Mouse (Mus musculus): ENCODE data around the gene Vps45. TPM values are rescaled to one million over a fixed set of nuclear protein-coding genes. Genes with fewer than 3 reads are reported as not detected.

Gene Vps45
- total RNA-seq (2021), result 10 to 100 TPM; 43.7 to 45.6 TPM
- long read RNA-seq, transcript Vps45-201 (15 exons, 2,637 nt), result major isoform, 12 of 15 reads
- long read RNA-seq, partial matches to known transcripts, result 1 of 15 reads
- long read RNA-seq, other reads (novel, unspliced or antisense), result 2 of 15 reads

DNA sequence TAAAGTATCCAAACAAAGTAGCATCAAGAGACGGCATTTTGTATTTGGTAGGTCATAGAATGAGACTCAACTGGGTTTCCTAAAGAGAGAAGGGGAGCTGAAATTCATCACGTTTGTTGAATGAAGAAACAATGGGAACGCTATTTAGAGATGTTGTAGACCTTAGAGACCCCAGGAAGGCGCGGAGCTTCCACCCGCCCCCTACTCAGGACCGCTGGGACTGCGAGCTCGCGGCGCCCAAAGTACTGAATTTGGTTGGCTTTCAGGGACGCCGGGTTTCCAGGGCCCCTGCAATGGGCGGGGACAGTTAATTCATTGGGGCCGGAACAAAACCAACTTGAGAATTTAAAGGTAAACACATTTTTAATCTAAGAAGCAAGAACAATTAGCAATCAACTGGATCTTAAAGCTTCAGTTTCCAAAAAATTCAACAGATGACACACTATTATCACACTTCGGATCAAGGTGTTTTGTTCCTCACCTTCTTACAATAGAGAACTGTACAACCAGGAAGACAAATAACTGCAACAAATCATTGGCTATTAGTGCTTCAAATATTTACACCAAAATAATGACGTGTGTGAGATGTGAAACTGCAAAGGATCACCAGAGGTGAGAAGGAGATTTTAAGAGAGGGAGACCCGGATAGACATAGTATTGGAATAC is at the start of gene Vps45:
Vps45 (minus strand) TSS at position 236 of the 666 bp plus-strand sequence.
- DNase-seq (ENCODE audit: low spot score in 2 of 2), result peak; percentile 67 to 79

DNA sequence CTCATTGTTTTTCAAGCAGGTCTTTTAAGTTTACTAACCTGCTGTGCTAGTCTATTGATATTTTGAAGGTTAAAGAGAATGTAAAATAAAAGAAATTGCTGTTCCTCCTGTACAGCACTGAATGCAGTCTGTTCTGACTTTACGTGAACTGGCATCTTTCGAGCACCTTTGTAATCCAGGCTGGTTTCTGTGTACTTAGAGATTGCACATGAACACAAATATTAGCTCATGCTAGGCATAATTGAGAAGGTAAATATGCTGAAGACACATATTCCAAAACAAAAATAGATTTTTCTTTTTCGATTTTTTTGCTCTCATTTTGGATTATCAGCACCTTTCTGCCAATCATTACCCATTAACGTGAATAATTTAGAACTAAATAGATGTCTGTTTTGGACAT is 47.9 kb upstream of the Vps45 start:
- DNase-seq (ENCODE audit: low spot score in 2 of 2), result no peak

- no peak for DNase-seq (ENCODE audit: low spot score in 2 of 2)
Measured at GRCm38 (mm10) chr3:96105232-96105747, 47.0 kb upstream of the Vps45 start.

- peak; percentile 59 to 67 for DNase-seq (ENCODE audit: low spot score in 2 of 2)
Measured at GRCm38 (mm10) chr3:96104261-96105065, 46.2 kb upstream of the Vps45 start, which contains the start of gene Otud7b. Otud7b (plus strand) TSS chr3:96104527.

GRCm38 (mm10) chr3:96103901-96104260 is 45.6 kb upstream of the Vps45 start:
- no peak for DNase-seq (ENCODE audit: low spot score in 2 of 2)

GRCm38 (mm10) chr3:96102100-96102872 is 44.0 kb upstream of the Vps45 start:
- DNase-seq (ENCODE audit: low spot score in 2 of 2), result peak; percentile 31 to 66

GRCm38 (mm10) chr3:96098616-96099267 is 40.5 kb upstream of the Vps45 start:
- no peak for DNase-seq (ENCODE audit: low spot score in 2 of 2)

GRCm38 (mm10) chr3:96098168-96098567 is 39.9 kb upstream of the Vps45 start:
- no peak for DNase-seq (ENCODE audit: low spot score in 2 of 2)

GRCm38 (mm10) chr3:96094203-96094602 is 35.9 kb upstream of the Vps45 start:
- DNase-seq (ENCODE audit: low spot score in 2 of 2), result no peak

GRCm38 (mm10) chr3:96093509-96093908 is 35.2 kb upstream of the Vps45 start:
- DNase-seq (ENCODE audit: low spot score in 2 of 2), result no peak

DNA sequence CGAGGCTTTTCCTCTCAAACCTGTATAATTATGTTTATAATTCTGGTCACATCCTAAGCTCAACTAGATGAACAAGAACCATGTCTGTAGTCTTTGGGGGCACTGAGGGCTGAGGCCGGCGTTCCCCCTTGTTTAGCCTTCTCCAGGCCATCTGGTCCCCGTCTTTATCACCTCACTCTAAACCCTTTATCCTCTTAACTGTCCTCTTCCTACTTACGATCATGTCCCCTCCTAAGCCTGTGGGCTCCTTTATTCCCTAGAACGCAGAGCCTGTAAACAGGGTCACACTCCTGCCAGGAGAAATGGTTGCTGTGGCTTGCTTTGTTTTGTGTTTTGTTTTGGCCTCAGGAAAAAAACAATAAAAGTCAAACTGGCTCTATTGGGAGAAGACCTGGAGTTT is 33.7 kb upstream of the Vps45 start:
- no peak for DNase-seq (ENCODE audit: low spot score in 2 of 2)

- no peak for DNase-seq (ENCODE audit: low spot score in 2 of 2)
Measured at GRCm38 (mm10) chr3:96091146-96091545, 32.9 kb upstream of the Vps45 start.

- DNase-seq (ENCODE audit: low spot score in 2 of 2), result no peak
Measured at GRCm38 (mm10) chr3:96089882-96090489, 31.7 kb upstream of the Vps45 start.

GRCm38 (mm10) chr3:96087801-96088200 is 29.5 kb upstream of the Vps45 start:
- DNase-seq (ENCODE audit: low spot score in 2 of 2), result no peak

GRCm38 (mm10) chr3:96087219-96087618 is 29.0 kb upstream of the Vps45 start:
- no peak for DNase-seq (ENCODE audit: low spot score in 2 of 2)

DNA sequence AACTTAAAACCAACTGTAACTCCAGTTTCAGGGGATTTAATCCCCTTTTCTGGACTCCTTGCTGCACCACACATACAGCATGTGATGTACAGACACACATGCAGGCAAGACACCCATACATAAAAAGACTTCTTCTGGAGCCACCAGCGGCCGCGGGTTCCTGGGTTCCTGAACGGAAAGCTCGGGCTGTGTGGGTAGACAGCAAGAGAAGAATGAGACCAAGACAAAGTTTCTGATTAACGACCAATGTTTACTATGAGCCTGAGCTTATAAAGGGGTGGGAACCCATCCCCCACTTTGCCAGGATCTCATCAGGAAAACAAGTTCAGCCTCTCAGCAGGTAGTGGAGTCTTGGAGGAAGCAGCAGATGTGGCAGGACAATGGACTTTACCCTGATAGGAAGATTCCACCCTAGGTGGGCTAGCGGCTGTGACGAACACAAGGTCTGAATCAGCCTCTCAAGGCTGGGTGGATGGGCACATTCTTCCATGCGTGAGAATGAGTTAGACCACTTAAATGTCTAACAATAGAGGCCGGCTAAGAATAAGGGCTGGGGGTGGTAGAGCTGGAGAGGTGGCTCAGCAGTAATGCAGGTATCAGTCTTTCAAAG is 26.0 kb upstream of the Vps45 start:
- no peak for DNase-seq (ENCODE audit: low spot score in 2 of 2)

- DNase-seq (ENCODE audit: low spot score in 2 of 2), result no peak
Measured at GRCm38 (mm10) chr3:96082714-96083508, 24.6 kb upstream of the Vps45 start.

DNA sequence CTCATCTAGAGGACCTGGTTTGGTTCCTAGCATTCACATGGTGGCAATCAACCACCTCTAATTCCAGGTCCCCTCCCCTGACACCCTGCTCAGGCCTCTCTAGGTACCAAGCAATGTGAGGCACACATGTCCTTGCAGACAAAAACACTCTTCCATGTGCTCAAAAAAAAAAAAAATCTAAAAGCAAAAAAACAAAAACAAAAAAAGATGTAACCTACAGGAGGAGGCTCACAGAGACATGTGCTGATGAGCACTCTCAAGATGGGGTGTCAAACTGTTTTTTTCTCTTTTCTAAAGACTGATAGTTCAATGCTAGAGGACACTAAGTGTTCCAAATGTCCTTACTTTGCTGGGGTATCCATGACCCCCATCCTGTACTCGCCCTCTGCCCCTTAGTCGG is 23.8 kb upstream of the Vps45 start:
- DNase-seq (ENCODE audit: low spot score in 2 of 2), result no peak

DNA sequence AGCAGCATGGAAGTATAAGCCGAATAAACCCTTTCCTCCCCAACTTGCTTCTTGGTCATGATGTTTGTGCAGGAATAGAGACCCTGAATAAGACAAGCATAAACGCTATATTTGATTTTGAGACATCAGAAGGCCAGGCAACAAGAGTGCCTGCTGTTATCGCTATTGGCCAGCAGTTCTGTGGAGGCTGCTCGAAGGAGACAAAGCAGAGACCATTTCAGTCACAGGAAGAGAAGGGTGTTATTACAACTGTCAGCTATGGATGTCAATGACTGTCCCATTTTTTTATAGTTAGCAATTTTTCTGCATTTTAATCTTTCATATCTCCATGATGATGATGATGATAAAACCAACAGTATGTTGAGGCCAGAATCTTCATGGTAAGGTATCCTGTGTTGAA is 23.4 kb upstream of the Vps45 start:
- no peak for DNase-seq (ENCODE audit: low spot score in 2 of 2)
